Mouse (Mus musculus) thymus, postnatal 0 days (tissue): Measurements from ENCODE around the gene Mup9. TPM values are rescaled to one million over a fixed set of nuclear protein-coding genes. Genes with fewer than 3 reads are reported as not detected.
"Not testable (repeated sequence)": the region's sequence is repeated elsewhere in the genome, so short reads cannot be mapped to it uniquely, and the experiment has no call there.

Source experiments
- DNase-seq: peaks from one replicate; pipeline ENCODE4 v3.0.0-alpha.2; 2015; ENCODE audit warnings: low spot score
- polyA plus RNA-seq: library from polyadenylated mRNA; unstranded; fragments of >200 nt; fragmentation: Nextera tagmentation; extraction: Ambion mirVana; gene quantifications from 2 replicates; pipeline ENCODE4 v1.2.1, GENCODE M21; 2015

Mup9 gene
- polyA plus RNA-seq, result 0.17 and 0.30 TPM in 2 replicates

DNA sequence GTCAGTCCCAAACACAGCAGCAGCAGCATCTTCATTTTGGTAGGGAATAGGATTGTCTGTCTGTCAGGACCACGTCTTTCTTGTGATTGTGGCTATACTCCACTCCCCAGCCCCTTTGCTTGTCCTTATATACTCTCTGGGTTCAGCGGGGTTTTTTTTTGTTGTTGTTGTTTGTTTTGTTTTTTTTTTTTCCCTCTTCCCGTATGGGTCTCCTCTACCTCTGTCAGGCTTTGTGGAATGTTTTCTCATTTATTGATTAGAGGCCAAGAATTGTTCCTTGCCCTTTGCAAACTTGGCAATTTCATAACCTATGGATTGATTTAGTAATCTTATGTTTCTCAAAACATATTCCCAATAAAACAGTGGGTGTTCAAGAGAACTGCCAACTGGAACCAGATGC is at the start of gene Mup9:
Gene Mup9, minus strand, starts transcription at position 101 of the 400 bp plus-strand sequence.
- not testable (repeated sequence) for DNase-seq

Other genes with a start within 250 kb of the Mup9 start
- gene Mup8, start 199.4 kb downstream of the Mup9 start, polyA plus RNA-seq, result 0.44 TPM in 1 of 2 replicates, not detected in the other
- gene Mup1, start 80.0 kb upstream of the Mup9 start, polyA plus RNA-seq, result 0.26 TPM in 1 of 2 replicates, not detected in the other
- not detected in 2 replicates for gene Mup10, start 160.2 kb upstream of the Mup9 start, polyA plus RNA-seq
- gene Mup11, start 240.5 kb upstream of the Mup9 start, polyA plus RNA-seq, result 0.31 TPM in 1 of 2 replicates, not detected in the other